Mouse (Mus musculus) brain, embryonic 14.5 days (tissue): ENCODE data around the gene Hdgfl1.

Experiments used
- CTCF ChIP-seq: fragments of 200-500 bp; IDR thresholded peaks from 2 replicates; pipeline ENCODE4 v1.5.1; 2012; ENCODE audit warnings: inconsistent platforms, mild to moderate bottlenecking, moderate library complexity, borderline replicate concordance; ENCODE audit not compliant: insufficient read depth, insufficient read length; ENCODE audit errors: extremely low read depth
- POLR2A ChIP-seq: fragments of 200-500 bp; IDR thresholded peaks from 2 replicates; pipeline ENCODE4 v1.6.1; 2012; ENCODE audit warnings: mild to moderate bottlenecking, inconsistent platforms, borderline replicate concordance; ENCODE audit not compliant: poor library complexity, insufficient read depth, insufficient read length, severe bottlenecking; ENCODE audit errors: extremely low read depth

- TF ChIP-seq CTCF = no peak
- no peak for TF ChIP-seq POLR2A
These were observed 45.7 kb downstream of the Hdgfl1 start for GRCm38 (mm10) chr13:26724250-26724649.
